Mouse (Mus musculus): ENCODE data around the gene Adra2a.

DNA sequence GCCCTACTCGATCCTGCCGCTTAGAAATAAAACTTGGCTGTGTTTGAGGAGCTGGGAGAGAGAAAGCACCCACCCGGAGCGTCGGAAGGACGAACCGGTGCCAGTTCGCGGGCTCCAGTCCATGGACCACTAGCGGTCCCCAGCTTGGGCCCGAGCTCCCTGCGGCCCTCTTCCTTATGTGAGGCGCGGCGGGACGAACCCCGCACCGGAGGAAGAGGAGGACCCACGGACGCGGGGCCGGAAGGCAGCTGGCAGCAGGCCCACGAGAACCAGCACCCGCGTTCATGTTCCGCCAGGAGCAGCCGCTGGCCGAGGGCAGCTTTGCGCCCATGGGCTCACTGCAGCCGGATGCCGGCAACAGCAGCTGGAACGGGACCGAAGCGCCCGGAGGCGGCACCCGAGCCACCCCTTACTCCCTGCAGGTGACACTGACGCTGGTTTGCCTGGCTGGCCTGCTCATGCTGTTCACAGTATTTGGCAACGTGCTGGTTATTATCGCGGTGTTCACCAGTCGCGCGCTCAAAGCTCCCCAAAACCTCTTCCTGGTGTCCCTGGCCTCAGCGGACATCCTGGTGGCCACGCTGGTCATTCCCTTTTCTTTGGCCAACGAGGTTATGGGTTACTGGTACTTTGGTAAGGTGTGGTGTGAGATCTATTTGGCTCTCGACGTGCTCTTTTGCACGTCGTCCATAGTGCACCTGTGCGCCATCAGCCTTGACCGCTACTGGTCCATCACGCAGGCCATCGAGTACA, 2.2 kb downstream of the Adra2a start:
- TF ChIP-seq CTCF (IDR thresholded peaks at IDR 0.05; ENCODE audit: low read depth) (no peak), EP300 (optimal IDR thresholded peaks at IDR 0.05) (no peak)

Data from stomach, postnatal 0 days (tissue).